Mouse (Mus musculus) midbrain, embryonic 12.5 days (tissue): Measurements from ENCODE around the gene Sec14l3. TPM values are rescaled to one million over a fixed set of nuclear protein-coding genes. Genes with fewer than 3 reads are reported as not detected.
A peak's percentile ranks its signal among the peaks of the same experiment; 100 is the strongest.

Experiments used
- ATAC-seq: fragments of 200-750 bp; cut with Nextera tagmentation; 2 replicates; pipeline ENCODE4 v1.8.0; 2017; ENCODE audit warnings: low read depth, moderate TSS enrichment, moderate library complexity; ENCODE audit not compliant: low FRiP score
- H3K27ac ChIP-seq: fragments of 300-500 bp; sonication (generic); replicated peaks from 2 replicates; pipeline ENCODE4 v1.5.1; 2016; ENCODE audit warnings: mild to moderate bottlenecking
- H3K27me3 ChIP-seq: fragments of 300-500 bp; sonication (generic); 2 replicates; pipeline ENCODE4 v1.6.1; 2016; ENCODE audit warnings: mild to moderate bottlenecking
- H3K36me3 ChIP-seq: fragments of 300-500 bp; sonication (generic); 2 replicates; pipeline ENCODE4 v1.6.1; 2016
- H3K4me1 ChIP-seq: fragments of 300-500 bp; sonication (generic); 2 replicates; pipeline ENCODE4 v1.6.1; 2016
- H3K4me2 ChIP-seq: fragments of 300-500 bp; sonication (generic); replicated peaks from 2 replicates; pipeline ENCODE4 v1.6.1; 2016; ENCODE audit warnings: mild to moderate bottlenecking, moderate library complexity
- H3K4me3 ChIP-seq: fragments of 300-500 bp; sonication (generic); 2 replicates; pipeline ENCODE4 v1.5.1; 2016; ENCODE audit warnings: mild to moderate bottlenecking
- H3K9ac ChIP-seq: fragments of 300-500 bp; sonication (generic); replicated peaks from 2 replicates; pipeline ENCODE4 v1.6.1; 2016; ENCODE audit warnings: mild to moderate bottlenecking, moderate library complexity
- H3K9me3 ChIP-seq: fragments of 300-500 bp; sonication (generic); 2 replicates; pipeline ENCODE4 v1.6.1; 2016; ENCODE audit warnings: mild to moderate bottlenecking
- WGBS: fragments of 180-500 bp; shearing (Covaris S2); methylation state at CpG from one replicate; pipeline ENCODE4 v1.1.7; 2016; 5-methylcytosine and 5-hydroxymethylcytosine counted together
- polyA plus RNA-seq: library from polyadenylated mRNA; unstranded; fragments of >200 nt; fragmentation: Nextera tagmentation; extraction: Ambion mirVana; gene quantifications from 2 replicates; pipeline ENCODE4 v1.2.1, GENCODE M21; 2016

Sec14l3 gene
- polyA plus RNA-seq, 1 experiment from 2014 or later = not detected

- Histone ChIP-seq H3K36me3 (no peaks in the 10 kb centered on the region), H3K4me2 (no peak overlapping the region), H3K4me1 (no peaks in the 10 kb centered on the region), H3K27ac (no peak overlapping the region), H3K4me3 (no peak overlapping the region), H3K9me3 (no peaks in the 10 kb centered on the region), H3K27me3 (no peaks in the 10 kb centered on the region), H3K9ac (no peak overlapping the region)
- no peak for ATAC-seq
- 68% methylated on average over 1 of the region's 1 CpGs for WGBS
Observed at GRCm38 (mm10) chr11:4069664-4070063, 5.0 kb downstream of the Sec14l3 start.

DNA sequence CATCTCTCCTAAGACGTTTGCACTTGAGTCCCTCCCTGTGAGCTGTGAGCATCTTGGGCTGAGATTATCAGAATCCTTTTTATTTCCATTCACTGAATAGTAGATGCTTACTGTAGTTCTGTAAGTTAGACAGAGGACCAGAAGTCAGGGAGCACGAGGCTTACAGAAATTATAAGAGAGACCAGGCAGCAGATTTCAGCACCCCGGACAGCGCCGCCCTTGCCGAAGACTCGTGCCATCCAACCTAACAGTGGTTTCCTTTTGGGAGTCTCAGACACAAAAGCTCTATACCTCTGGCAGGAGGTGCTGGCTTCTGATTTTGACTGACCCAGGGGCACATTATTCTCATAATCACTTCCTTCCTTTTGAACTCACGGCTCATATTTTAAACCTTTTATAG lies 12.0 kb downstream of the Sec14l3 start:
- Histone ChIP-seq H3K27me3 (no peaks in the 10 kb centered on the region), H3K9me3 (no peaks in the 10 kb centered on the region), H3K4me3 (no peak overlapping the region), H3K36me3 (no peaks in the 10 kb centered on the region), H3K27ac (no peak overlapping the region), H3K4me2 (no peak overlapping the region), H3K9ac (no peak overlapping the region), H3K4me1 (no peaks in the 10 kb centered on the region)
- WGBS = 16% methylated on average over 8 of the region's 8 CpGs
- no peak for ATAC-seq

GRCm38 (mm10) chr11:4078267-4078933 lies 13.8 kb downstream of the Sec14l3 start:
- no peak for ATAC-seq
- Histone ChIP-seq H3K27ac (no peak overlapping the region), H3K9ac (no peak overlapping the region), H3K9me3 (no peaks in the 10 kb centered on the region), H3K4me1 (no peaks in the 10 kb centered on the region), H3K4me3 (no peak overlapping the region), H3K27me3 (no peaks in the 10 kb centered on the region), H3K4me2 (no peak overlapping the region), H3K36me3 (no peaks in the 10 kb centered on the region)
- 87% methylated on average over 7 of the region's 7 CpGs for WGBS

GRCm38 (mm10) chr11:4080219-4080618 lies 15.6 kb downstream of the Sec14l3 start:
- H3K27ac ChIP-seq = no peak overlapping the region
- H3K9me3 ChIP-seq = no peaks in the 10 kb centered on the region
- no peak for ATAC-seq
- no peaks in the 10 kb centered on the region for H3K4me1 ChIP-seq
- H3K4me3 ChIP-seq = no peak overlapping the region
- H3K36me3 ChIP-seq = no peaks in the 10 kb centered on the region
- H3K27me3 ChIP-seq = no peaks in the 10 kb centered on the region
- WGBS = 20% methylated on average over 4 of the region's 4 CpGs
- no peak overlapping the region for H3K4me2 ChIP-seq
- no peak overlapping the region for H3K9ac ChIP-seq

- H3K9ac ChIP-seq = no peak overlapping the region
- H3K4me1 ChIP-seq = no peaks in the 10 kb centered on the region
- WGBS = 32% methylated on average over 5 of the region's 5 CpGs
- no peak overlapping the region for H3K4me2 ChIP-seq
- no peaks in the 10 kb centered on the region for H3K27me3 ChIP-seq
- no peaks in the 10 kb centered on the region for H3K36me3 ChIP-seq
- peak; percentile 34; the same call in 1 of the 2 replicates for ATAC-seq
- H3K9me3 ChIP-seq = no peaks in the 10 kb centered on the region
- H3K27ac ChIP-seq = no peak overlapping the region
- no peak overlapping the region for H3K4me3 ChIP-seq
Observed at GRCm38 (mm10) chr11:4083316-4084078, 18.9 kb downstream of the Sec14l3 start.

DNA sequence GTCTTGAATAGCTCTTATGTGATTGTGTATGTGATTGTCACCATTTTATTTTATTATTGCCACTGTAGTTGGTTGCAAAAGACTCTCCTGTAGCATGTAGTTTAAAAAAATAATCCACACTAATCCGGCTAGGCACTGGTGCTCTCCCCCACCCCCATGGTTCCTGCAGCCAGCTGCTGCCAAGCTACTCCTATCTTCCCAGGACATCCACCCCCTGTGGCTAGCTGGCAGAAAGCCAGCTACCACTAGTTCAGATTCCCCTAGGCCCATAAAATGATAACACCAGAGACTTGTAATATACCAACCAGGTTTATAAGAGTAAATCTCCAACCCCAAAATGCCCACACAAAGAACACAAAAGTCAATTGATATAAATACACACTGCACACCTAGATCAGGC lies 21.6 kb downstream of the Sec14l3 start:
- no peak overlapping the region for H3K9ac ChIP-seq
- H3K36me3 ChIP-seq = peaks cover 6% of the 10 kb centered on the region
- H3K27ac ChIP-seq = no peak overlapping the region
- no peak overlapping the region for H3K4me2 ChIP-seq
- no peak for ATAC-seq
- no peaks in the 10 kb centered on the region for H3K9me3 ChIP-seq
- no peak overlapping the region for H3K4me3 ChIP-seq
- 55% methylated on average over 1 of the region's 1 CpGs for WGBS
- H3K4me1 ChIP-seq = no peaks in the 10 kb centered on the region
- H3K27me3 ChIP-seq = no peaks in the 10 kb centered on the region

DNA sequence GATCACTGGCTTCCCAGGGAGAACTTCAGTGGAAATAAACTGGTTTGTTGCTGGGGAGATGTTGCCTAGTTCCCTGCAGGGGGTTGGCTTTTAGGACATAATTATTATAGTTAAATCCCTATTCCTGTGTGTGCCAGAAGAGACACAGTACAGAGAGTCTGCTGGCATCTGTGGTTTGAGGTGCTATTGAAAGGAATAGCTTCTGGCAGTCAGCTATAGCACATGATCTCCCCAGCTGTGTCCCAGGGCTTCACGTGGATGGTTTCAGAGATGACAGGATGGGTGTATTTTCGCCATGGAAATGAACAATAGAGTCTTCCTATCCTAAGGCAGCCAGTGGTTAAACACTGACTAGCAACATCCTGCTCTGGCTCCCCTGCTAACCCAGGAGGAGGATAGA lies 22.6 kb downstream of the Sec14l3 start:
- Histone ChIP-seq H3K4me2 (no peak overlapping the region), H3K4me1 (no peaks in the 10 kb centered on the region), H3K27me3 (no peaks in the 10 kb centered on the region), H3K4me3 (no peak overlapping the region), H3K27ac (no peak overlapping the region), H3K9me3 (no peaks in the 10 kb centered on the region), H3K9ac (no peak overlapping the region), H3K36me3 (peaks cover 14% of the 10 kb centered on the region)
- WGBS = 61% methylated on average over 2 of the region's 2 CpGs
- ATAC-seq = no peak

DNA sequence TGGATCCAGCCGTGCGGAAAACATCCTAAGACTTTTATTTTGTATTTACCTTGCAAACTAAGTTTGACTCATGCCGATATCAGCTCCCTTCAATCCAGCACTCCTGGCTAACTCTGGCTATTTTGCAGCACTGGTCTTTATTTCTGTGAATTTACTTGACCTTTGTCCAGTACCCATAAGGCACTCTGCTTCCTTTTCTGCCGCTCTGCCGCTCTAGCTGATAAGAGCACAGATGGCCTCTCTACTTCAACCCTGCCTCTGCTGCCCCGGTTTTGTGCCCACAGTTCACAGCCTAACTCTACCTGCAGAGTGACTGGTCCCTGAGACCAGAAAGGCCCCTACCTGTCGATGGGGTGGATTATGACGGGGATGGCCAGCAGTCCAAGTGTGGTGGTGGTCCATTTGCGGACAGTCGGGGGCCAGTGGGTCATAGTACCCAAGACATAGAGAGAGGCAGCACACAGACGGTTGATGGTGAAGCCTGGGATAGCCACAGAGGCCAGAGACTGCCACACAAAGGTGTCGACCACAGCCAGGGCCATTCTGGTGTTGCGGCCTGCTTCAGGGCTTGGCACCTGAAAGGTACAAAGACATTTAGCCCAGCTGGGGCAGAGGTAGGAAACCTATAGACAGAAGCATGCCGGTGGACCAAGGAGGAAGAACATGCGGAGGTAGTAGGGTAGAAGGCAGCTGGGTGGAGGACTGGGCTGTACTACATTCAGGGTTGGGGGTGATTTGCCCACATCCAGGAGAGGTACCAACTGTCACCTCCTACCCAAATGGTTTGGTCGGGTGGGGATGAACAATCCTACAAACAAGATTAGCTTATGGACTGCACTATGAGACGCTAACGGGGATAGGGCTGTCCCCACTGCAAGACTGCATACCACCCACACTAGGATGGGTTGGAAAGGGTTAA lies 29.1 kb downstream of the Sec14l3 start:
- 86% methylated on average over 18 of the region's 18 CpGs for WGBS
- no peak overlapping the region for H3K4me3 ChIP-seq
- peaks cover 14% of the 10 kb centered on the region for H3K36me3 ChIP-seq
- H3K27me3 ChIP-seq = no peaks in the 10 kb centered on the region
- peaks cover 26% of the 10 kb centered on the region for H3K4me1 ChIP-seq
- no peak overlapping the region for H3K27ac ChIP-seq
- H3K9me3 ChIP-seq = no peaks in the 10 kb centered on the region
- H3K9ac ChIP-seq = no peak overlapping the region
- peak overlapping the region; percentile 88; the same call in 1 of the 2 replicates for H3K4me2 ChIP-seq
- no peak for ATAC-seq

- H3K9ac ChIP-seq = peak overlapping the region; percentile 49
- no peak for ATAC-seq
- no peaks in the 10 kb centered on the region for H3K27me3 ChIP-seq
- peaks cover 14% of the 10 kb centered on the region for H3K36me3 ChIP-seq
- WGBS = 5% methylated on average over 23 of the region's 24 CpGs
- H3K27ac ChIP-seq = peak overlapping the region; percentile 85
- H3K4me2 ChIP-seq = peak overlapping the region; percentile 88
- peaks cover 26% of the 10 kb centered on the region for H3K4me1 ChIP-seq
- peak overlapping the region; percentile 58 for H3K4me3 ChIP-seq
- H3K9me3 ChIP-seq = no peaks in the 10 kb centered on the region
Observed at GRCm38 (mm10) chr11:4094378-4095170, 29.9 kb downstream of the Sec14l3 start.

- peaks cover 26% of the 10 kb centered on the region for H3K4me1 ChIP-seq
- H3K4me2 ChIP-seq = peak within 1 kb of the TSS; percentile 88
- ATAC-seq = peak; percentile 23; the same call in 1 of the 2 replicates
- no peaks in the 10 kb centered on the region for H3K9me3 ChIP-seq
- H3K27me3 ChIP-seq = no peaks in the 10 kb centered on the region
- 7% methylated on average over 34 of the region's 34 CpGs for WGBS
- H3K9ac ChIP-seq = peak within 1 kb of the TSS; percentile 58
- H3K4me3 ChIP-seq = peak within 1 kb of the TSS; percentile 58
- peak within 1 kb of the TSS; percentile 85 for H3K27ac ChIP-seq
- peaks cover 14% of the 10 kb centered on the region for H3K36me3 ChIP-seq
Observed at GRCm38 (mm10) chr11:4095171-4096053, 30.8 kb downstream of the Sec14l3 start, which contains the start of gene Mtfp1. Gene Mtfp1, minus strand, starts transcription at chr11:4095445.
